Comparison of ENCODE assay signal across 8 mouse cellular contexts in the genomic region with DNA sequence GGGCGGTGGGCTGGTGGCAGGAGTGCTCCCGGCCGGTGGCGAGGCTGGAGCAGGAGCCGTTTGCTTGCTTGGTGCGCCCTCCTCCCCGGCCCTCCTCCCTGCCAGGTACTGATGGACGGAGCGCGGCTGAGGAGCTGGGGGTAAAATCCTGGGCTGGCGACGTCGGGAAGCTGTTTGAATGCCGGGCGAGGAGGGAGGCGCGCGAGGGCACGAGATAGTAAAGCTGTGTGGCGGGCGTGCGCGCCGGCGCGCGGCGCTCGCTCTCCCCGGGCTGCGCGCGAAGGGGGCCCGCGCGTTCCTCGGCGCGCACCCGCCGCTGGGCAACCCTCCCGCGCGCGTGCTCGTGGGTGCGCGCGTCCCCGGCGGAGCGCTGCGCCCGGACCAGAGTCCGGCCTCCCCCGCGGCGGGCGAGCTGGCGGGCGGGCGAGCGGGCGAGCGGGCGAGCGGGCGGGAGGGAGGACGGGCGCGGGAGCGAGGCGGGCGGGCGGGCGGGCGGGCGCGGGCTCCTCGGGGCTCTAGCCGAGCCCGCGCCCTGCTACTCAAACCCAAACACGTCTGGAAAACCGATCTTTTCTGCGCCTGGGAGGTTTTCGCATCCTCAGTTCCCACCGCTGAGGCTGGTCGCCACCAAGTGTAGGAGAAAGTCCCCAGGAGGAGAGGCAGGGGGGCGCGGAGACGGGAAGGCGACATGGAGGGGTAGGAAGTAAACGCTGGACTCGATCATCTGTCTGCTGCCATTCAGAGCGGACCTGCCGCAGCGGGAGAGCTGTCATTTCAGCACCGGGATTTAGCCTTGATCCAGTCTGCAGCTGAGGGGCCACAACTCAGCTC. TPM values are rescaled to one million over a fixed set of nuclear protein-coding genes. Genes with fewer than 3 reads are reported as not detected.
A peak's percentile ranks its signal among the peaks of the same experiment; 100 is the strongest.
DNase-seq lines count a peak whose midpoint lies in the region; ATAC-seq and TF ChIP-seq lines count a peak whose summit lies in the region.
"Had no signal": no experiment of that assay in that cellular context is flagged by ENCODE, and none has a peak within 500 bp of the region (broad histone marks: within the 10 kb centered on the region; RNA-seq: fewer than 3 reads in every experiment).

No protein-coding gene starts in this region.

- peak overlapping the region; percentile 74 for H3K9ac ChIP-seq in forebrain, embryonic 11.5 days (ENCODE audit: low read length)
- H3K9ac ChIP-seq in intestine, embryonic 14.5 days (ENCODE audit: low read length) = peak overlapping the region; percentile 29; the same call in 1 of the 2 replicates
- H3K9ac ChIP-seq in neural tube, embryonic 13.5 days = peak overlapping the region; percentile 82

- peak overlapping the region; percentile 89 for H3K27ac ChIP-seq in forebrain, embryonic 11.5 days (ENCODE audit: low read depth, low read length)
- no peak overlapping the region for H3K27ac ChIP-seq in intestine, embryonic 14.5 days (ENCODE audit: low read depth)
- peak overlapping the region; percentile 92 for H3K27ac ChIP-seq in neural tube, embryonic 13.5 days (replicated peaks)

- TF ChIP-seq POLR2A in brain, embryonic 14.5 days (IDR thresholded peaks at IDR 0.05; ENCODE audit: borderline replicate concordance, extremely low read depth, insufficient read depth, insufficient read length, poor library complexity, severe bottlenecking) = peak; percentile 36; the same call in 1 of the 2 replicates

- DNase-seq in Muller cell, postnatal 12 days (ENCODE audit: inconsistent ontology term) = peak; percentile 70
- DNase-seq in brain, embryonic 14.5 days (ENCODE audit: low read depth) = peak; percentile 94
- DNase-seq in forebrain, embryonic 11.5 days (ENCODE audit: low spot score) = peak; percentile 87
- peak; percentile 78 for DNase-seq in intestine, embryonic 14.5 days (ENCODE audit: low spot score)
- peak; percentile 72 to 86 for DNase-seq in left cerebral cortex, postnatal 36 days (ENCODE audit: low spot score in 2 of 2)
- no peak for DNase-seq in urinary bladder, adult 2 months (ENCODE audit: low spot score)

- intact Hi-C loops in left cerebral cortex, postnatal 36 days (cut with DNase I) = loop anchor here (5.0 to 10.0 kb wide), 4 partner anchors 133 to 1465 kb away; no protein-coding TSS in a partner anchor

- H3K4me1 ChIP-seq in forebrain, embryonic 11.5 days (replicated peaks; ENCODE audit: control insufficient read depth, insufficient read depth, low read length) = peaks cover 5% of the 10 kb centered on the region; the same call in 1 of the 2 replicates
- H3K4me1 ChIP-seq in intestine, embryonic 14.5 days (replicated peaks; ENCODE audit: control insufficient read depth, insufficient read depth, low read length) = no peaks in the 10 kb centered on the region
- H3K4me1 ChIP-seq in neural tube, embryonic 13.5 days (replicated peaks) = peaks cover 57% of the 10 kb centered on the region

- peak overlapping the region; percentile 58 for H3K4me3 ChIP-seq in forebrain, embryonic 11.5 days (ENCODE audit: low read depth, low read length)
- H3K4me3 ChIP-seq in intestine, embryonic 14.5 days (ENCODE audit: low read depth, low read length) = peak overlapping the region; percentile 48
- H3K4me3 ChIP-seq in neural tube, embryonic 13.5 days = peak overlapping the region; percentile 75

- no peaks in the 10 kb centered on the region for H3K9me3 ChIP-seq in forebrain, embryonic 11.5 days (ENCODE audit: control insufficient read depth, low read length)
- no peaks in the 10 kb centered on the region for H3K9me3 ChIP-seq in intestine, embryonic 14.5 days (ENCODE audit: control insufficient read depth, low read length)
- H3K9me3 ChIP-seq in neural tube, embryonic 13.5 days = no peaks in the 10 kb centered on the region

- ATAC-seq in forebrain, embryonic 11.5 days (replicated peaks; ENCODE audit: low FRiP score) = peak; percentile 86
- peak; percentile 77 for ATAC-seq in intestine, embryonic 14.5 days (replicated peaks; ENCODE audit: low FRiP score, low TSS enrichment, low read depth)
- ATAC-seq in neural tube, embryonic 13.5 days (ENCODE audit: low read depth) = peak; percentile 92

- H3K4me2 ChIP-seq in forebrain, embryonic 11.5 days (ENCODE audit: low read depth, low read length, severe bottlenecking) = peak overlapping the region; percentile 68
- H3K4me2 ChIP-seq in intestine, embryonic 14.5 days (ENCODE audit: low read length) = peak overlapping the region; percentile 82
- H3K4me2 ChIP-seq in neural tube, embryonic 13.5 days = peak overlapping the region; percentile 68

- no peaks in the 10 kb centered on the region for H3K27me3 ChIP-seq in forebrain, embryonic 11.5 days (ENCODE audit: control insufficient read depth, insufficient read depth, low read length)
- peaks cover 42% of the 10 kb centered on the region for H3K27me3 ChIP-seq in intestine, embryonic 14.5 days (replicated peaks; ENCODE audit: control insufficient read depth, insufficient read depth, low read length)
- H3K27me3 ChIP-seq in neural tube, embryonic 13.5 days = no peaks in the 10 kb centered on the region

- 0% methylated on average over 44 of the region's 99 CpGs for WGBS in forebrain, embryonic 11.5 days
- under 1% methylated on average over 64 of the region's 99 CpGs for whole genome bisulfite sequencing in intestine, embryonic 14.5 days
- WGBS in neural tube, embryonic 13.5 days = under 1% methylated on average over 70 of the region's 99 CpGs

- no peak for TF ChIP-seq CTCF in brain, embryonic 14.5 days (IDR thresholded peaks at IDR 0.05; ENCODE audit: borderline replicate concordance, extremely low read depth, insufficient read depth, insufficient read length)

- no peaks in the 10 kb centered on the region for H3K36me3 ChIP-seq in forebrain, embryonic 11.5 days (ENCODE audit: control insufficient read depth, insufficient read depth, low read length)
- H3K36me3 ChIP-seq in intestine, embryonic 14.5 days (ENCODE audit: control insufficient read depth, insufficient read depth, low read length) = no peaks in the 10 kb centered on the region
- H3K36me3 ChIP-seq in neural tube, embryonic 13.5 days = no peaks in the 10 kb centered on the region

RNA-seq across cellular contexts. Expression of a gene that starts 0.6 kb away (rescaled TPM):
- polyA plus RNA-seq in brain, embryonic 14.5 days (2012; rRNA removed) = 35.7 and 47.2 TPM in 2 replicates
- 9.3 and 9.5 TPM in 2 replicates for polyA plus RNA-seq in forebrain, embryonic 11.5 days (2014; fragmentation: Nextera tagmentation; extraction: Ambion mirVana)
- polyA plus RNA-seq in intestine, embryonic 14.5 days (2014; fragmentation: Nextera tagmentation; extraction: Ambion mirVana) = 3.6 and 3.8 TPM in 2 replicates
- total RNA-seq in left cerebral cortex, postnatal 36 days (2021) = 100 to 1,000 TPM; 102 to 114 TPM
- 34.0 and 35.3 TPM in 2 replicates for polyA plus RNA-seq in neural tube, embryonic 13.5 days (2015; fragmentation: Nextera tagmentation; extraction: Ambion mirVana)
- 0.09 and 0.14 TPM in 2 replicates for polyA plus RNA-seq in urinary bladder, adult 2 months (2012; rRNA removed)
- total RNA-seq: common myeloid progenitor, adult 5-6 weeks had no signal

Comparison
In these comparisons a context has a peak if more than half of its experiments do, and no peak if none do; other contexts are left out.
1. H3K9ac ChIP-seq: peak in every context shown above with its lines; median percentile 82 in neural tube, embryonic 13.5 days; 74 in forebrain, embryonic 11.5 days; 29 in intestine, embryonic 14.5 days.